Mouse (Mus musculus) lung, embryonic 14.5 days (tissue): ENCODE measurements around the gene Serp1. TPM values are rescaled to one million over a fixed set of nuclear protein-coding genes. Genes with fewer than 3 reads are reported as not detected.

ENCODE experiments used
- ATAC-seq: fragments of 200-750 bp; cut with Nextera tagmentation; 2 replicates; pipeline ENCODE4 v1.8.0; 2017; ENCODE audit warnings: mild to moderate bottlenecking, moderate TSS enrichment, moderate library complexity; ENCODE audit not compliant: insufficient read depth
- DNase-seq: peaks from one replicate; pipeline ENCODE4 v3.0.0-alpha.2; 2015
- H3K27ac ChIP-seq: fragments of 300-500 bp; sonication (generic); 2 replicates; pipeline ENCODE4 v1.5.1; 2014; ENCODE audit warnings: low read depth, mild to moderate bottlenecking, moderate library complexity
- H3K27me3 ChIP-seq: fragments of 300-500 bp; sonication (generic); 2 replicates; pipeline ENCODE4 v1.6.1; 2014; ENCODE audit warnings: low read length, control low read depth; ENCODE audit not compliant: insufficient read depth
- H3K36me3 ChIP-seq: fragments of 300-500 bp; sonication (generic); 2 replicates; pipeline ENCODE4 v1.6.1; 2014; ENCODE audit warnings: control low read depth; ENCODE audit not compliant: insufficient read depth
- H3K4me1 ChIP-seq: fragments of 300-500 bp; sonication (generic); 2 replicates; pipeline ENCODE4 v1.6.1; 2014; ENCODE audit warnings: antibody characterized with exemption, control low read depth; ENCODE audit not compliant: insufficient read depth
- H3K4me2 ChIP-seq: fragments of 300-500 bp; sonication (generic); 2 replicates; pipeline ENCODE4 v1.6.1; 2014; ENCODE audit warnings: mild to moderate bottlenecking
- H3K4me3 ChIP-seq: fragments of 300-500 bp; sonication (generic); 2 replicates; pipeline ENCODE4 v1.5.1; 2014; ENCODE audit warnings: low read depth, low read length
- H3K9ac ChIP-seq: fragments of 300-500 bp; sonication (generic); 2 replicates; pipeline ENCODE4 v1.6.1; 2014
- H3K9me3 ChIP-seq: fragments of 300-500 bp; sonication (generic); 2 replicates; pipeline ENCODE4 v1.6.1; 2016; ENCODE audit warnings: low read depth, low read length, control low read depth
- CTCF ChIP-seq: IDR thresholded peaks from 2 replicates; pipeline ENCODE4 v1.5.1; 2016; ENCODE audit warnings: antibody characterized with exemption, low read depth
- WGBS: fragments of 180-500 bp; shearing (Covaris S2); extraction: QIAGEN DNeasy Blood & Tissue Kit; methylation state at CpG from one replicate; pipeline ENCODE4 v1.1.7; 2014; 5-methylcytosine and 5-hydroxymethylcytosine counted together
- polyA plus RNA-seq: library from polyadenylated mRNA; unstranded; fragments of >200 nt; fragmentation: Nextera tagmentation; extraction: Ambion mirVana; gene quantifications from 2 replicates; pipeline ENCODE4 v1.2.1, GENCODE M21; 2014

The Serp1 gene
- polyA plus RNA-seq, 1 experiment from 2014 or later: 131 TPM

DNA sequence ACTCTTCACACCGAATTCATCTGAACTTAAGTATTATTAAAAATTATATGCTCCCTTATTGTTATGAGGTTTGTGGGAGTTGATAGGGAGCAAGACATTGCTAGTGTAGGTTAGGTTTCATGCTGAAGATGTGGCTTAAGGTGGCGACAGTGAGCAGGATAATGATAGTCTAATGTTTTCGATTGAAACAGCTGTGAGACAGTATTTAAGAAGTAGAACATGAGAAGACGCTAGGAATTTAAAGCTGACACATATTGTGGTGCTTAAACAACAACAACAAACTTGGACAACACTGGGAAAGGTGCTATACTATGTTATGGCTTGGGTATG lies 681 bp upstream of the Serp1 start:
- Histone ChIP-seq H3K4me3 (peak overlapping the region; percentile 93), H3K4me2 (peak overlapping the region; percentile 88), H3K27ac (peak overlapping the region; percentile 3; the same call in 1 of the 2 replicates), H3K36me3 (peaks cover 18% of the 10 kb centered on the region), H3K9ac (peak overlapping the region; percentile 56), H3K4me1 (peaks cover 5% of the 10 kb centered on the region; the same call in 1 of the 2 replicates), H3K9me3 (no peaks in the 10 kb centered on the region), H3K27me3 (no peaks in the 10 kb centered on the region)
- 0 out of 2 replicates have a peak, but pooled peaks have one; percentile 19 for TF ChIP-seq CTCF
- DNase-seq (no peak), ATAC-seq (no peak)
- WGBS: 4% methylated on average over 4 of the region's 4 CpGs

DNA sequence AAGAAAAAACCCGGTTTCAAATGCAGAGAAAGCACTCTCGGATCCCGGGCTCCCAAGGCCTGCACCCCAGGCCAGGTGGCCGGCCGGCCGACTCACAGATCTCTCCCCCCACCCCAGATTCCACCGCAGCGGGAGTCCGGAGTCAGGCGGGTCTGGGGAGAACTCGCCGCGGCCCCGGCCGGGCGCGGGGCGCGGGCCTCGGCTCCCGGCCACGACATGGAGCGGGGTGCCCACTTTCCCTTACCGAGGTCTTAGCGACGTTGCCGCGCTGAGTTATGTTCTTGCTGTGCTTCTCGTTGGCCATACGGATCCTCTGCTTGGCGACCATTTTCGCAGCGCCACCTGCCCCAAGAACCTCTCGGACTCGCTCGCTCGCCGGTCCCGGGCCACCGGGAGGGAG lies 526 bp downstream of the Serp1 start:
- Histone ChIP-seq H3K4me3 (peak overlapping the region; percentile 93), H3K27me3 (no peaks in the 10 kb centered on the region), H3K4me1 (peaks cover 5% of the 10 kb centered on the region; the same call in 1 of the 2 replicates), H3K27ac (peak overlapping the region; percentile 95), H3K4me2 (peak overlapping the region; percentile 88), H3K9ac (peak overlapping the region; percentile 97), H3K9me3 (no peaks in the 10 kb centered on the region), H3K36me3 (peaks cover 22% of the 10 kb centered on the region)
- under 1% methylated on average over 40 of the region's 40 CpGs for WGBS
- ATAC-seq (peak; percentile 53), DNase-seq (no peak)
- TF ChIP-seq CTCF: no peak

GRCm38 (mm10) chr3:58524246-58524645 lies 1.4 kb downstream of the Serp1 start:
- Histone ChIP-seq H3K36me3 (peaks cover 22% of the 10 kb centered on the region), H3K4me2 (peak overlapping the region; percentile 88), H3K9me3 (no peaks in the 10 kb centered on the region), H3K27ac (no peak overlapping the region), H3K4me1 (peaks cover 5% of the 10 kb centered on the region; the same call in 1 of the 2 replicates), H3K27me3 (no peaks in the 10 kb centered on the region), H3K9ac (peak overlapping the region; percentile 97), H3K4me3 (peak overlapping the region; percentile 93)
- WGBS: 39% methylated on average over 4 of the region's 4 CpGs
- DNase-seq (peak; percentile 40), ATAC-seq (no peak)
- no peak for TF ChIP-seq CTCF

DNA sequence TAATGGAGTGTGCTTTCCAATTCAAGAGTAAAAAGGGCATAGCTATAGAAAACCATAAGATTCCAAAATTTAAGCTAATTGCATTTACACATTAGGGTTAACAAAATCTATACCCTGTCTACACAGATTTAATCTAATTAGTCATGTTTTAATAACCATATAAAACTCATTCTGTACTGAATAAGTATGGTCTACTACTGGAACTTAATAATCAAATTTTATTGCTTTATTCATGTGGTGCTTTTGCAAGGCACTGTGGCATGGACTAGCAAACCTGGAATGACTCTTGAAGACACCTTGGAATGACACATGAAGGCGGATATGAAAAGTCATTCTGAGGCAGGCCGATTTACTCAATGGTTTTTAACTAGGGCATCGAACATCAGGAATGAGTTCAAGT lies 2.3 kb downstream of the Serp1 start:
- peaks cover 22% of the 10 kb centered on the region for H3K36me3 ChIP-seq
- no peak for TF ChIP-seq CTCF
- no peak overlapping the region for H3K4me2 ChIP-seq
- 94% methylated on average over 3 of the region's 3 CpGs for WGBS
- peaks cover 5% of the 10 kb centered on the region; the same call in 1 of the 2 replicates for H3K4me1 ChIP-seq
- no peak overlapping the region for H3K4me3 ChIP-seq
- no peak overlapping the region for H3K9ac ChIP-seq
- ATAC-seq: no peak
- no peak for DNase-seq
- no peaks in the 10 kb centered on the region for H3K27me3 ChIP-seq
- no peak overlapping the region for H3K27ac ChIP-seq
- H3K9me3 ChIP-seq: no peaks in the 10 kb centered on the region

DNA sequence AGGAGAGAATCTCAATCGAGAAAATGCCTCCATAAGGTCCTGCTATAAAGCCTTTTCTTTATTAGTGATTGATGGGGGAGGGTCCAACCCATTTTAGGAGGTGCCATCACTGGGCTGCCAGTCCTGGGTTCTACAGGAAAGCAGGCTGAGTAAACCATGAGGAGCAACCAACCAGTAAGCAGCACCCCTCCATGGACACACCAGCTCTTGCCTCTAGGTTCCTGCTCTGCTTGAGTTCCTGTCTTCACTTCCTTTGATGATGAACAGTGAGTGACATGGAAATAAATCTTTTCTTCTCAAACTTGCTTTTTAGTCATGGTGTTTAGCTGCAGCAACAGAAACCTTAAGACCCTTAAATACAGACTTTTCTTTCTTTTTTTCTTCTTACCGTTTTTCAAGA lies 4.3 kb downstream of the Serp1 start:
- Histone ChIP-seq H3K27me3 (no peaks in the 10 kb centered on the region), H3K4me1 (no peaks in the 10 kb centered on the region; the same call in 1 of the 2 replicates), H3K9me3 (no peaks in the 10 kb centered on the region), H3K27ac (no peak overlapping the region), H3K4me2 (no peak overlapping the region), H3K36me3 (peaks cover 22% of the 10 kb centered on the region), H3K9ac (no peak overlapping the region), H3K4me3 (no peak overlapping the region)
- ATAC-seq: no peak
- TF ChIP-seq CTCF: no peak
- WGBS: 83% methylated on average over 2 of the region's 2 CpGs
- DNase-seq: no peak

DNA sequence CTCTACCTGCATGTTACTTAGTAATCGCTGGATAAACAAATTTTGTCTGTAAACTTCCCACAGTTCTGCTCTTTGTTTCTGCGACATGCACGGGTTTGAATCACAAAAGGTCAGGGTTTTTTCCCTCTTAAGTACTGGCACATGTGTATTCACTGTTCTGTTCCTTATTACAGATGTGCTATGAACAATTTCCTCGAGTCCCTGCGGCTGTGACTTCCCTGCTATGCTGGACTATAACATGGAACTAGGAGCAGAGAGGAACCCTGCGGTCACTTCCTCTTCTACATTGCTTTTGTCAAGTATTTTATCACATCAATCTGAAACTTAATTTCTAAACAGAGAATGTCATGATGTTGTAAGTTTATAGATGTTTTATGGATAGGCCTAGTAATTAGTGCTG lies 5.4 kb downstream of the Serp1 start:
- peaks cover 22% of the 10 kb centered on the region for H3K36me3 ChIP-seq
- H3K27ac ChIP-seq: no peak overlapping the region
- no peak overlapping the region for H3K4me3 ChIP-seq
- 86% methylated on average over 6 of the region's 6 CpGs for WGBS
- H3K27me3 ChIP-seq: no peaks in the 10 kb centered on the region
- no peak for TF ChIP-seq CTCF
- ATAC-seq (no peak), DNase-seq (no peak)
- H3K9me3 ChIP-seq: no peaks in the 10 kb centered on the region
- no peak overlapping the region for H3K4me2 ChIP-seq
- no peak overlapping the region for H3K9ac ChIP-seq
- H3K4me1 ChIP-seq: no peaks in the 10 kb centered on the region; the same call in 1 of the 2 replicates

DNA sequence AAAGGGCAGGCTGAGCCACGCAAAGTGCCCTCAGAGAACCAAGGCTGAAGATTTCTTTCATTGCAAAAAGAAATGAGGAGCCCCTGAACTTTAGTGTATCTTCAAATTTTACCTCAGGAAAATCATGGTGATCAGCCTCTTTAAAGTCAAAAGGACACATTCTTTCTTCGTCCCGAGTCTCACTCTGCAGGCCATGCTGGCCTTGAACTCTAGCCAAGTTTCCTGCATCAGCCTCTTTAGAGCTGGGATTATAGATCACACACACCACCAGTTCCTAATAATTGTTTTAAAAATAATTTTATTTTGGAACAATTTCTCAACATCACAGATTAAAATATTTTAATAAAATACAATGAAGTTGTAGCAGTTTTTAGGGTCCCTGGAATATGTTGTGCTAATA lies 6.2 kb downstream of the Serp1 start:
- no peak overlapping the region for H3K4me3 ChIP-seq
- H3K27ac ChIP-seq: no peak overlapping the region
- no peak overlapping the region for H3K9ac ChIP-seq
- no peak overlapping the region for H3K4me2 ChIP-seq
- H3K4me1 ChIP-seq: no peaks in the 10 kb centered on the region; the same call in 1 of the 2 replicates
- no peak for ATAC-seq
- 47% methylated on average over 3 of the region's 3 CpGs for WGBS
- TF ChIP-seq CTCF: no peak
- no peaks in the 10 kb centered on the region for H3K9me3 ChIP-seq
- no peak for DNase-seq
- peaks cover 22% of the 10 kb centered on the region for H3K36me3 ChIP-seq
- no peaks in the 10 kb centered on the region for H3K27me3 ChIP-seq

- H3K36me3 ChIP-seq: peaks cover 22% of the 10 kb centered on the region
- DNase-seq: no peak
- H3K9ac ChIP-seq: no peak overlapping the region
- no peaks in the 10 kb centered on the region for H3K27me3 ChIP-seq
- H3K4me1 ChIP-seq: no peaks in the 10 kb centered on the region
- H3K4me3 ChIP-seq: no peak overlapping the region
- 69% methylated on average over 2 of the region's 2 CpGs for WGBS
- no peak overlapping the region for H3K4me2 ChIP-seq
- H3K9me3 ChIP-seq: no peaks in the 10 kb centered on the region
- no peak for TF ChIP-seq CTCF
- no peak overlapping the region for H3K27ac ChIP-seq
- ATAC-seq: no peak
Measured at GRCm38 (mm10) chr3:58518962-58519361, 6.7 kb downstream of the Serp1 start.
